Mouse (Mus musculus) heart, postnatal 0 days (tissue): ENCODE data around the gene Hspb1. TPM values are rescaled to one million over a fixed set of nuclear protein-coding genes. Genes with fewer than 3 reads are reported as not detected.
A peak's percentile ranks its signal among the peaks of the same experiment; 100 is the strongest.

Experiments
- ATAC-seq: fragments of 200-750 bp; cut with Nextera tagmentation; 2 replicates; pipeline ENCODE4 v1.8.0; 2017; ENCODE audit warnings: low read depth, moderate number of reproducible peaks, moderate library complexity; ENCODE audit not compliant: insufficient read depth
- DNase-seq: peaks from one replicate; pipeline ENCODE4 v3.0.0-alpha.2; 2016; ENCODE audit warnings: low spot score
- H3K27ac ChIP-seq: fragments of 300-500 bp; sonication (generic); 2 replicates; pipeline ENCODE4 v1.5.1; 2014; ENCODE audit warnings: low read depth, mild to moderate bottlenecking
- H3K27me3 ChIP-seq: fragments of 300-500 bp; sonication (generic); 2 replicates; pipeline ENCODE4 v1.6.1; 2014; ENCODE audit warnings: low read length, mixed read lengths; ENCODE audit not compliant: control insufficient read depth, insufficient read depth
- H3K36me3 ChIP-seq: fragments of 300-500 bp; sonication (generic); replicated peaks from 2 replicates; pipeline ENCODE4 v1.6.1; 2014; ENCODE audit warnings: low read length, mixed read lengths; ENCODE audit not compliant: control insufficient read depth, insufficient read depth
- H3K4me1 ChIP-seq: fragments of 300-500 bp; sonication (generic); 2 replicates; pipeline ENCODE4 v1.6.1; 2014; ENCODE audit warnings: antibody characterized with exemption; ENCODE audit not compliant: control insufficient read depth, insufficient read depth
- H3K4me2 ChIP-seq: fragments of 300-500 bp; sonication (generic); 2 replicates; pipeline ENCODE4 v1.6.1; 2014; ENCODE audit warnings: low read depth, mild to moderate bottlenecking, low read length, moderate library complexity
- H3K4me3 ChIP-seq: fragments of 300-500 bp; sonication (generic); 2 replicates; pipeline ENCODE4 v1.5.1; 2014; ENCODE audit warnings: low read depth, low read length
- H3K9ac ChIP-seq: fragments of 300-500 bp; sonication (generic); replicated peaks from 2 replicates; pipeline ENCODE4 v1.6.1; 2014; ENCODE audit warnings: low read depth, low read length, mixed read lengths
- H3K9me3 ChIP-seq: fragments of 300-500 bp; sonication (generic); replicated peaks from 2 replicates; pipeline ENCODE4 v1.6.1; 2016; ENCODE audit warnings: low read length; ENCODE audit not compliant: control insufficient read depth
- CTCF ChIP-seq: IDR thresholded peaks from 2 replicates; pipeline ENCODE4 v1.5.1; 2016; ENCODE audit warnings: antibody characterized with exemption, control low read depth, low read depth
- EP300 ChIP-seq: IDR thresholded peaks from 2 replicates; pipeline ENCODE4 v1.6.1; 2016; ENCODE audit warnings: antibody characterized with exemption, low read depth
- WGBS: fragments of 180-500 bp; shearing (Covaris S2); extraction: QIAGEN DNeasy Blood & Tissue Kit; methylation state at CpG from one replicate; pipeline ENCODE4 v1.1.7; 2014; 5-methylcytosine and 5-hydroxymethylcytosine counted together
- polyA plus RNA-seq: library from polyadenylated mRNA; unstranded; fragments of >200 nt; fragmentation: Nextera tagmentation; extraction: Ambion mirVana; gene quantifications from 2 replicates; pipeline ENCODE4 v1.2.1, GENCODE M21; 2015
- total RNA-seq: library from RNA; depleted of rRNA; stranded (reverse); fragments of >200 nt; gene quantifications from 2 replicates; pipeline ENCODE4 v1.2.3, GENCODE M21; 2014; ENCODE audit warnings: low replicate concordance

Hspb1 gene
- total and polyA plus RNA-seq, 2 experiments from 2014 or later = 1,039 to 1,316 TPM

DNA sequence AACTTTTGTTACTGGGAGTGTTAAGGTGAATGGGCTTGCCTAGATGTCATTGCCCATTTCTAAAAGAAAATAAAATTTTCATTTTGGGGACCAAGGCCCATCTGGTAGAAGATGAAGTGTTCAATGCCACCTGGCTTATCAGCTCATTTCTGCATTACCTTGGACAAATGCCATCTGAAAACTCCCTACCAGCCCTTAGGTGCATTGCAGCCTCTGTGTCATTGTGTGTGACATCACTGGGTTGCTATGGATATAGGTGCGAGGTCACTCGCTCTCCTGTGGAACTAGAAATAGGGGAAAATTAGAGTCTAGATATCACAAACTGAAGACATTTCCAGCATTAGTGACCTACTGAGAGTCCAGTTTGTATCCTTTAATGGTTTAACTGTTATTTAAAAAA lies 44.6 kb downstream of the Hspb1 start:
- Histone ChIP-seq H3K4me1 (peaks cover 12% of the 10 kb centered on the region), H3K36me3 (peaks cover 41% of the 10 kb centered on the region), H3K4me3 (no peak overlapping the region), H3K9ac (no peak overlapping the region), H3K4me2 (peak overlapping the region; percentile 76), H3K9me3 (no peaks in the 10 kb centered on the region), H3K27ac (no peak overlapping the region), H3K27me3 (no peaks in the 10 kb centered on the region)
- ATAC-seq = no peak
- no peak for DNase-seq
- TF ChIP-seq CTCF (no peak), EP300 (no peak)
- WGBS = 41% methylated on average over 2 of the region's 2 CpGs

GRCm38 (mm10) chr5:135933222-135933899 lies 45.6 kb downstream of the Hspb1 start:
- Histone ChIP-seq H3K4me2 (peak overlapping the region; percentile 76), H3K9me3 (no peaks in the 10 kb centered on the region), H3K27ac (peak overlapping the region; percentile 99), H3K9ac (peak overlapping the region; percentile 89), H3K36me3 (peaks cover 32% of the 10 kb centered on the region), H3K4me3 (peak overlapping the region; percentile 96), H3K27me3 (no peaks in the 10 kb centered on the region), H3K4me1 (peaks cover 12% of the 10 kb centered on the region)
- ATAC-seq (no peak), DNase-seq (no peak)
- 4% methylated on average over 11 of the region's 12 CpGs for WGBS
- no peak for TF ChIP-seq CTCF
- no peak for TF ChIP-seq EP300

GRCm38 (mm10) chr5:135933900-135934441 lies 46.3 kb downstream of the Hspb1 start:
- Histone ChIP-seq H3K4me1 (peaks cover 12% of the 10 kb centered on the region), H3K9me3 (no peaks in the 10 kb centered on the region), H3K27ac (peak overlapping the region; percentile 99), H3K4me2 (peak overlapping the region; percentile 76), H3K9ac (peak overlapping the region; percentile 89), H3K36me3 (peaks cover 28% of the 10 kb centered on the region), H3K4me3 (peak overlapping the region; percentile 96), H3K27me3 (no peaks in the 10 kb centered on the region)
- TF ChIP-seq CTCF (no peak), EP300 (no peak)
- peak; percentile 36 for DNase-seq
- ATAC-seq = peak; percentile 49
- WGBS = under 1% methylated on average over 33 of the region's 35 CpGs

DNA sequence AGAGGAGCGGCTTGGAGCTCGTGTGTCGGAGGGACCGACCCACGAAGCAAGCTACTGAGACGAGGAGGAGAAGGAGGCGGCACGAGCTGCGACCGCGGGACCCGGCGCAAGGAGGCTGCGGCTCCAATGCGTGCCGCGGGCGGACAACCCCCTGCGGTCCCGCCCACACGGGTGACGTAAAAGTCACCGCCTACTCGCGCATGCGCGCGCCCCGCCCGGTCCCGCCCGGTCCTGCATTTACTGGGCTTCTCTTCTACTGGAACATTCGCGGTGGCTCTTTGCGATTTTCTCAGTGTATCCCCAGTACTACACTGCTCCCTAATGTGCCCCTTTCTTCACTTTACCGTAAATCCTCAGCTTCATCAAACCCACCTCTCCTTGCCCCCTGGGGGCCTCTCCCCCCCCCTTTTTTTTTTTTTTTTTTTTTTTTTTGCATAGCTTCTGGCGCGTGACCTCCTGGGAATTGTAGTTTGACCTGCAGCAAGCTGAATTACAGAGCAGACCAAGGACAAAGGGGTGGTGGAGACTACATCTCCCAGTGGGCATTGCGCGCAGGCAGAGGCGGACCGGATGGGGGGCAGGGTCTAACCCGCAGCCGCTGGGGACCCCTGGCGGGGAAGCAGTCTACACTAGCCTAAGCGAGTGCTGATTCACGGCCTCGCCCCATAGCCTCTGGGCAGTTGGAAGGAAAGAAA lies 46.9 kb downstream of the Hspb1 start, which contains the start of gene Ywhag:
Ywhag (minus strand) TSS at position 136 of the 695 bp plus-strand sequence.
- H3K9ac ChIP-seq = peak within 1 kb of the TSS; percentile 89
- WGBS = under 1% methylated on average over 46 of the region's 48 CpGs
- DNase-seq = peak; percentile 99
- no peaks in the 10 kb centered on the region for H3K27me3 ChIP-seq
- peaks cover 12% of the 10 kb centered on the region for H3K4me1 ChIP-seq
- H3K9me3 ChIP-seq = no peaks in the 10 kb centered on the region
- TF ChIP-seq CTCF (peak; percentile 72), EP300 (peak; percentile 82)
- peak within 1 kb of the TSS; percentile 96 for H3K4me3 ChIP-seq
- peak within 1 kb of the TSS; percentile 76 for H3K4me2 ChIP-seq
- peak; percentile 96 for ATAC-seq
- peak within 1 kb of the TSS; percentile 99 for H3K27ac ChIP-seq
- peaks cover 22% of the 10 kb centered on the region for H3K36me3 ChIP-seq

- ATAC-seq (peak; percentile 1; the same call in 1 of the 2 replicates), DNase-seq (no peak)
- Histone ChIP-seq H3K27me3 (no peaks in the 10 kb centered on the region), H3K9ac (no peak overlapping the region), H3K4me1 (peaks cover 12% of the 10 kb centered on the region), H3K9me3 (no peaks in the 10 kb centered on the region), H3K4me3 (peak overlapping the region; percentile 96; the same call in 1 of the 2 replicates), H3K36me3 (peaks cover 17% of the 10 kb centered on the region), H3K4me2 (peak overlapping the region; percentile 76), H3K27ac (peak overlapping the region; percentile 77)
- TF ChIP-seq EP300 = no peak
- TF ChIP-seq CTCF = no peak
- WGBS = 56% methylated on average over 7 of the region's 7 CpGs
These were observed 47.4 kb downstream of the Hspb1 start for GRCm38 (mm10) chr5:135935176-135935523.
